Mouse (Mus musculus) midbrain, embryonic 15.5 days (tissue): ENCODE measurements around the gene Rpl36a. TPM values are rescaled to one million over a fixed set of nuclear protein-coding genes. Genes with fewer than 3 reads are reported as not detected.
"Not testable (repeated sequence)": the region's sequence is repeated elsewhere in the genome, so short reads cannot be mapped to it uniquely, and the experiment has no call there.

Experiments used
- ATAC-seq: fragments of 200-750 bp; cut with Nextera tagmentation; replicated peaks from 2 replicates; pipeline ENCODE4 v1.8.0; 2017; ENCODE audit warnings: moderate TSS enrichment
- H3K27ac ChIP-seq: fragments of 300-500 bp; sonication (generic); 2 replicates; pipeline ENCODE4 v1.5.1; 2015; ENCODE audit warnings: mild to moderate bottlenecking, inconsistent platforms
- H3K27me3 ChIP-seq: fragments of 300-500 bp; sonication (generic); replicated peaks from 2 replicates; pipeline ENCODE4 v1.6.1; 2015; ENCODE audit warnings: inconsistent platforms
- H3K36me3 ChIP-seq: fragments of 300-500 bp; sonication (generic); replicated peaks from 2 replicates; pipeline ENCODE4 v1.6.1; 2015; ENCODE audit warnings: inconsistent platforms
- H3K4me1 ChIP-seq: fragments of 300-500 bp; sonication (generic); 2 replicates; pipeline ENCODE4 v1.6.1; 2015; ENCODE audit warnings: inconsistent platforms
- H3K4me2 ChIP-seq: fragments of 300-500 bp; sonication (generic); 2 replicates; pipeline ENCODE4 v1.6.1; 2015; ENCODE audit warnings: inconsistent platforms, mild to moderate bottlenecking, moderate library complexity
- H3K4me3 ChIP-seq: fragments of 300-500 bp; sonication (generic); 2 replicates; pipeline ENCODE4 v1.5.1; 2015; ENCODE audit warnings: mild to moderate bottlenecking, inconsistent platforms
- H3K9ac ChIP-seq: fragments of 300-500 bp; sonication (generic); 2 replicates; pipeline ENCODE4 v1.6.1; 2015; ENCODE audit warnings: mild to moderate bottlenecking, inconsistent platforms
- H3K9me3 ChIP-seq: fragments of 300-500 bp; sonication (generic); 2 replicates; pipeline ENCODE4 v1.6.1; 2016; ENCODE audit warnings: inconsistent platforms
- WGBS: fragments of 180-500 bp; shearing (Covaris S2); methylation state at CpG from one replicate; pipeline ENCODE4 v1.1.7; 2015; ENCODE audit warnings: mixed read lengths; 5-methylcytosine and 5-hydroxymethylcytosine counted together
- polyA plus RNA-seq: library from polyadenylated mRNA; unstranded; fragments of >200 nt; fragmentation: Nextera tagmentation; extraction: Ambion mirVana; gene quantifications from 2 replicates; pipeline ENCODE4 v1.2.1, GENCODE M21; 2015

Rpl36a gene
- polyA plus RNA-seq, result 155 and 158 TPM in 2 replicates

DNA sequence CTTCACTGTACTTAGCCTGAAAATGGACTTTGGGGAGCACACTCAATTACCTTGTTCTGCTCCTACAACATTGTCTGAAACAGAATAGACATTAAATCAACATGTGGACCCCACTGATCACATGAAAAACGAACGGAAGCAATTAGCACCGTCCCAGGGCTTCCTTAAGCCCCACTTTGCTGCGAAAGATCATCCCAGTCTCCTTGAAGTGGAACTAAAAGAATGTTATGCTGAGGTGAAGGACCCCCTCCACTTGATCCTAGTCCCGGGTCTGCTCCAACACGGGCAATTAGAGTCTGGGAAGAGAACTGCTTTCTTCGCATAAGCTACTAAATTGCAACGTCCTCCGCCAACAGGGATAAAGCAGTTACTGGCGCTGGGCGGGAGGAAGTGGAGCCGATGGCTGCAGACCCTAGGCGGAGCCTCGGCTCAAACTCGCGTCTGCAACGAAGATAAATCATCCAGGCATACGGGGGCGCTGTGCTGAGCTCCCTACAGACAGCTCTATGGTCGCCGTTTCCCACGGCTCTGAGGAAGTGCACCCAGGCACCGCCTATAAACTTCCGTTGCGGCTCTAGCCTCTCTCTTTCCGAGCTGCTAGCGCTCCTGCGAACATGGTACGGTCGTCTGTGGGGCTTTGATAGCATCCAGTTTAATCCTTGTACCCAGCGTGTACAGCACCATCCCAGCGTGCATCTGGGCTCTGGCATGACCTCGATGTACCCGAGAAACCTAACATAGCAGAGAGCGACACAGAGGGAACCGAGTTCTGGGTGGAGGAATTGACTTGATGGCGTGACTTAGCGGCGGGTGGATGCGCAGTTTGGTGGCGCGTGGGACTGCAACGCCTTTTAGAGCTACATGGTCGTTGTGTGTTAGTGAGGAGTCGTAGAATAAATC, at the start of gene Rpl36a:
Rpl36a (plus strand) TSS at position 552 of the 900 bp plus-strand sequence.
- H3K36me3 ChIP-seq, result no peaks in the 10 kb centered on the region
- WGBS, result 25% methylated on average over 45 of the region's 45 CpGs
- peak within 1 kb of the TSS; percentile 80 for H3K27ac ChIP-seq
- H3K4me2 ChIP-seq, result peak within 1 kb of the TSS; percentile 54
- H3K9ac ChIP-seq, result peak within 1 kb of the TSS; percentile 52
- peak within 1 kb of the TSS; percentile 48 for H3K4me3 ChIP-seq
- ATAC-seq, result peak; percentile 99
- peaks cover 8% of the 10 kb centered on the region; the same call in 1 of the 2 replicates for H3K4me1 ChIP-seq
- H3K9me3 ChIP-seq, result no peaks in the 10 kb centered on the region
- no peaks in the 10 kb centered on the region for H3K27me3 ChIP-seq

DNA sequence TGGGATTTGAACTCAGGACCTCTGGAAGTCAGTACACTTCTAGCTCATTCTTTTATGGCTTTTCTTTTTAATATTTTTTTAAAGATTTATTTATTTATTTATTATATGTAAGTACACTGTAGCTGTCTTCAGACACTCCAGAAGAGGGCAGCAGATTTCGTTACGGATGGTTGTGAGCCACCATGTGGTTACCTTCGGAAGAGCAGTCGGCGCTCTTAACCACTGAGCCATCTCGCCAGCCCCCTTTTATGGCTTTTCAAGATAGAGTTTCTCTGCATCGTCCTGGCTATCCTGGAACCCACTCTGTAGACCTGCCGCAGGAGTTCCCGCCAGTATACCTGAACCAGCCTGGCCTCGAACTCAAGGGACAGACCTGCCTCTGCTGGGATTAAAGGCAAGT, 45.7 kb upstream of the Rpl36a start:
- H3K27me3 ChIP-seq, ATAC-seq, H3K4me1 ChIP-seq, H3K36me3 ChIP-seq, H3K9me3 ChIP-seq, H3K4me2 ChIP-seq, H3K27ac ChIP-seq, H3K9ac ChIP-seq, H3K4me3 ChIP-seq: not testable (repeated sequence)
- 90% methylated on average over 10 of the region's 10 CpGs for WGBS

DNA sequence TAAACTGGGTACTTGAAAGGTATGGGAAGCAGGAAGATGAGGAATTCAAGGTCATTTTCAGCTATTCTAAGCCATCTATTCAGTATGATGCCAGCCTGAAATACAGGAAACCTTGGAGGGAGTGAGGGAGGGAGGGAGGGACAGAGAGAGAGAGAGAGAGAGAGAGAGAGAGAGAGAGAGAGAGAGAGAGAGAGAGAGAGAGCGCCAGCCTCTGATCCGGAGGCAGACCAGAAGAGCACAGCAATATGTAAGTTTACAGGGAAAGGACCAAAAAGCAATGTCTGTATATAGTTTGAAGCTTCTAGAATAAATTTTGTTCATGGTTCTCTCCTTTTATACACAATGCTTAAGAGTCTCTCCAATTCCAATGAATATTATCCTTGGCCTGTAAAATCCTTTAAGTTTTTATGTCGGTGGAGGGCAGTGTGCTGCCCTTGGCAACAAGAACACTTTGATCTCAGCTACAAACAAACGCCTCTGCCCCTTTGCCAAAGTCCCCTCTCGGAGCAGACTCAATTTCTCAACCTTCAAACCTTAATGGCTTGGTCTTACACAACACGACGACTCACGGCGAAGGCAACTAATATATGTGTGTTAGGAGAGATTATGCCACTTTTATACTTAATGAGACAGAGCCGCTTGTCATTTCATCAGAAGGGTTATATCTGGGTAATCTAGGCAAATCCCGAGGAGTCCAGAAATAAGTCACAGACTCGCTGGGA, 44.9 kb upstream of the Rpl36a start:
- 32% methylated on average over 12 of the region's 12 CpGs for WGBS
- H3K27me3 ChIP-seq, result no peaks in the 10 kb centered on the region
- no peaks in the 10 kb centered on the region for H3K4me1 ChIP-seq
- peak overlapping the region; percentile 52 for H3K4me3 ChIP-seq
- peak overlapping the region; percentile 68 for H3K4me2 ChIP-seq
- H3K36me3 ChIP-seq, result no peaks in the 10 kb centered on the region
- peak; percentile 16 for ATAC-seq
- H3K27ac ChIP-seq, result no peak overlapping the region
- H3K9ac ChIP-seq, result peak overlapping the region; percentile 40; the same call in 1 of the 2 replicates
- H3K9me3 ChIP-seq, result no peaks in the 10 kb centered on the region

DNA sequence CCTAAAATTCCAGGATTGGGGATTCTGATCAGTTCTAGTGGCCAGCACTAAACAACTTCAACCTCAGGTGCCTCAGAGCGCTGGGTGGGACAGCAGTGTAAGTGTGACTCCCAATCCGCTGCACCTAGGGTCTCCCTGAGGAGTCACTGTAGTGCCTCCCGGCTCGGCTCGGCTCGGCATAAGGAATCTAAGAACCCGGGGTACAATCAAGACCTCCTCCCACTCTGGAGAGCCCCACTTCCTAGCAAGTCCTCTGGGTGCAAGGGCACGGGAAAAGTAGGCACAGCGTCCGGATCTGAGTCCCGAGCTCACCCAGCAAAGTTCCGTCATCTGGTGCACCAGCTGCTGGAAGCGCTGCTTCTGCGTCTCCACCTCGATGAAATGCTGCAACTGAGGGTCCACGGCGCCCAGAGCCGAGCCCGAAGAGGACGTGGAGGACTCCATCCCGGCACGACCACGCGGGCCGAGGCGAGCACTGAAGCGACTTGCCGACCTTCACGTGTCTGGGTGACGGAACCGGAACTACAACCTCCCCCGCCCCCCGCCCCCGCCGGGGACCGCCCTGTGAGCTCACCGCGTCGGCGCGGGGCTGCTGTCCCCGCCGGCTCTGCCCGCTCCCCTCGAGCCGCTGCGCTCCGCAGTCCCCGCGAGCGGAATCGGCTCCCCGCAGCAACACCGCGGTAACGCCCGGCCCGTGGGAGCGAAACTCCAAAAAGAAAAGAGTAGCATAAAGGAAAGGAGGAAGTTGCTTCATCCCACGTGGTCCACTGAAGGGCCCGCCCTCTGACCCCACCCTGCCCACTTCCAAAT, 44.1 kb upstream of the Rpl36a start, which contains the start of gene Timm8a1:
Timm8a1 (minus strand) TSS at position 721 of the 810 bp plus-strand sequence.
- no peaks in the 10 kb centered on the region for H3K36me3 ChIP-seq
- peak within 1 kb of the TSS; percentile 52 for H3K4me3 ChIP-seq
- H3K4me1 ChIP-seq, result no peaks in the 10 kb centered on the region
- peak; percentile 97 for ATAC-seq
- no peaks in the 10 kb centered on the region for H3K9me3 ChIP-seq
- H3K27me3 ChIP-seq, result no peaks in the 10 kb centered on the region
- WGBS, result 30% methylated on average over 46 of the region's 61 CpGs
- peak within 1 kb of the TSS; percentile 63; the same call in 1 of the 2 replicates for H3K27ac ChIP-seq
- peak within 1 kb of the TSS; percentile 45 for H3K9ac ChIP-seq
- peak within 1 kb of the TSS; percentile 68 for H3K4me2 ChIP-seq

DNA sequence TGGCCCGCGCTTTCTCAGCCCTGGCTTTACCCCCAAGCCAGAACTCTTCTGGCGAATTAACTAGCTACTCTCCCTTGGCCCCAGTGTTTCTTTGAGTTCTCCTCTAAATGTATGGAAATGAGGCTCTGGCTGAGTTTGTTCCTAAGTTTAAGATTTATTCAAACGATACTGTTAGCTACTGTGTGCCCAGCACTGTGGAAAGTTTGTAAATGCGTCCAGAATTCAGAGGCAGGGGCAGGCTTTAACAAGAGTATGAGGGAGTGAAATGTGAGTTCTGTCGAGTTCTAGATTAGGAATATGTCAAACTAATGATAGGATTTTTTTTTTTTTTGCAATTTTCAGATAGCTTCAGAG, 43.5 kb upstream of the Rpl36a start:
- no peak overlapping the region for H3K27ac ChIP-seq
- no peak; the same call in 1 of the 2 replicates for ATAC-seq
- 23% methylated on average over 6 of the region's 6 CpGs for WGBS

DNA sequence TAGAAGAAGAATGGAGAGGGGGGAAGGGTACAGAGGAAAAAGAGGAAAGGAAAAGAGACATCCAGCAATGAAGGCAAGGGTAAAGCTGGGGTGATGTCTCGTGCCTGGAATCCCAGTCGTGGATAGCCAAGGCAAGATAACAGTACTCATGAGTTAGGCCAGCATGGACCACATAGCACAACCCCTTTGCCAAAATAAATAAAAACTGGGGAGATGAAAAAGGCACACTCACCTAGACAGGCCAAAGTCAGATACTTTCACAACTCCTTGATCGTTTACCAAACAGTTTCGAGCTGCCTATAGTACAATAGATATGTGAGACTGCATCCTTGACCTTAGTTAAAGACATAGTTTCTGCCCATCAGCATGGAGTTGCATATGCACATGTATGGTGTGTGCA, 38.1 kb upstream of the Rpl36a start:
- H3K4me2 ChIP-seq, result no peak overlapping the region
- no peak overlapping the region for H3K27ac ChIP-seq
- no peak overlapping the region for H3K9ac ChIP-seq
- no peaks in the 10 kb centered on the region for H3K4me1 ChIP-seq
- no peaks in the 10 kb centered on the region for H3K36me3 ChIP-seq
- H3K4me3 ChIP-seq, result no peak overlapping the region
- H3K27me3 ChIP-seq, result no peaks in the 10 kb centered on the region
- WGBS, result 89% methylated on average over 4 of the region's 4 CpGs
- ATAC-seq, result no peak
- H3K9me3 ChIP-seq, result no peaks in the 10 kb centered on the region

More for the DNA sequence above, 43.5 kb upstream of the Rpl36a start:
- Histone ChIP-seq H3K9me3 (no peaks in the 10 kb centered on the region), H3K4me3 (peak overlapping the region; percentile 52), H3K27me3 (no peaks in the 10 kb centered on the region), H3K36me3 (no peaks in the 10 kb centered on the region), H3K9ac (peak overlapping the region; percentile 45; the same call in 1 of the 2 replicates), H3K4me2 (peak overlapping the region; percentile 68), H3K4me1 (no peaks in the 10 kb centered on the region)

DNA sequence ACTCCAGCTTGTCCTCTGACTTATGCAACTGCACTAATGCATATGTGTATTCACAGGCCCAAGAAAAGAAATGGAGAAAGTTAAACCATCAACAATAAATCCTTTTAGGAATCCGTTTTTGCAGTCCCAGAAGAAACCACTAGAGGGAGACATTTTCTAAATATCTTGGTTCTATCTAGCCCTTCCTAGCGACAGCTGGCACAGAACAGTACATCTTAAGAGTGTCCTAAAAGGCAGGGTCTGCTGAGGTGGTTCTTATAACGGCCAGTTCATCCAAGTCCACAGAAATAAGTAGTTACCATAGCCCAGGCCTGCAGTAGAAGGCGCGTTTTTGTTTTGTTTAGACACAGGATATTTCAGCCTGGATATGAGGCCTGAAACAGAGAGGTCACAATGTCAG, 34.6 kb upstream of the Rpl36a start:
- Histone ChIP-seq H3K9me3 (no peaks in the 10 kb centered on the region), H3K27ac (no peak overlapping the region), H3K9ac (no peak overlapping the region), H3K4me1 (no peaks in the 10 kb centered on the region), H3K36me3 (no peaks in the 10 kb centered on the region), H3K4me2 (no peak overlapping the region), H3K27me3 (no peaks in the 10 kb centered on the region), H3K4me3 (no peak overlapping the region)
- WGBS, result 20% methylated on average over 5 of the region's 5 CpGs
- ATAC-seq, result no peak

DNA sequence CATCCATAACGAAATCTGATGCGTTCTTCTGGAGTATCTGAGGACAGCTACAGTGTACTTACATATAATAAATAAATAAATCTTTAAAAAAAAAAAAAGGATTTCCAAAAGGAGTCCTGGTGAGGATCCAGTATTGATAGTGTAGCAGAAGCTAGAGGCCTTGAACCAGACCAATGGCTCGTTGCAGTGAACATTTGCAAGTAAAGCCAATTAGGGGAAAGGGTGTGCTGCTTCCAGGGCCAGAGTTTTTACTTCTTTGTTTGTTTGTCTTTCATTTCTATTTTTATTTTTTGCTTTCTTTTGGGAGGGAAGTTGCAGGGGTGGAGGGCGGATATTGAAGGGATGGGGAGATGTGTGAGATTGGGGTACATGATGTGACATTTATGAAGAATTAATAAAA, 32.1 kb upstream of the Rpl36a start:
- no peak overlapping the region for H3K27ac ChIP-seq
- no peak overlapping the region for H3K4me3 ChIP-seq
- no peaks in the 10 kb centered on the region for H3K36me3 ChIP-seq
- ATAC-seq, result no peak
- H3K27me3 ChIP-seq, result no peaks in the 10 kb centered on the region
- no peak overlapping the region for H3K4me2 ChIP-seq
- no peak overlapping the region for H3K9ac ChIP-seq
- H3K4me1 ChIP-seq, result no peaks in the 10 kb centered on the region
- H3K9me3 ChIP-seq, result no peaks in the 10 kb centered on the region
- 87% methylated on average over 4 of the region's 4 CpGs for WGBS

DNA sequence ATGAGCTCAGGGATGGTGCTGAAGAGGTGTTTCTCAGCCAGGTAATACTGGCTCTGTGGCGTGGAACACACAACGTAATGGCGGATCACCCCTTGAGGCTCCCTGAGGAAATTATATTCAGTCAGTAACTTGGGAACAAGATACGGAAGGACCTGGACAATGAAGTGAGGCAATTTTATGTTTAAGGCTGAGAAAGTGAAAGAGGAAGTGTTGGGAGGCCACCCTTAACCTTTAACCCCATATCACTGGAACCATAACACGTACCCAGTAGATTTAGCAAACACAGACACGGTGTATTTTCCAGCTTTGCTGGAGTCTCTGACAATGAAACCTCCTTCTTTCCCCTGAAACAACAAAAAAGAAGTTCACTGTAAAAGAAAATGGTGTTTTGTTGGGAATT, 31.0 kb upstream of the Rpl36a start:
- no peak overlapping the region for H3K9ac ChIP-seq
- no peak for ATAC-seq
- no peaks in the 10 kb centered on the region for H3K27me3 ChIP-seq

DNA sequence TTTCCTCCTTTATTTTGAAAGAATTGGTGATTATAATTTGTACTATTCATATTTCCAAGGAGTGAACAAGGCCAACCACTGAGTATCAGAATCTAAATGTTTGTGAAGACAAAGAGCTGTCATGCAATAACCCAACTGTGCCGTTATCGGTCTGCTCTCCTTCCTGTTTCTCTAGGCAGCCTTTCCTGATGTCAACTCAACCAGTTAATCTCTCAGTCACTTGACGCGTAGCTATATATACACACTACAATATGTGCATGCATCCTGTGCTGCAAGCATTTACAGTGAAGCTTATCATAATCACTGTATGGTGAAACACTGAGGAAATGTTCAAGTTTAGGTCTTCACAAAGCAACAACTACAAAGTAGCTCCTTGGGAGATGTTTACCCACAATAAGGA, 21.1 kb upstream of the Rpl36a start:
- WGBS, result 88% methylated on average over 4 of the region's 4 CpGs
- no peak for ATAC-seq
- Histone ChIP-seq H3K27ac (no peak overlapping the region), H3K9me3 (no peaks in the 10 kb centered on the region), H3K4me3 (no peak overlapping the region), H3K36me3 (no peaks in the 10 kb centered on the region), H3K27me3 (no peaks in the 10 kb centered on the region), H3K9ac (no peak overlapping the region), H3K4me2 (no peak overlapping the region), H3K4me1 (no peaks in the 10 kb centered on the region)

More for the DNA sequence above, 31.0 kb upstream of the Rpl36a start:
- Histone ChIP-seq H3K4me2 (no peak overlapping the region), H3K4me1 (no peaks in the 10 kb centered on the region), H3K9me3 (no peaks in the 10 kb centered on the region), H3K27ac (no peak overlapping the region), H3K36me3 (no peaks in the 10 kb centered on the region), H3K4me3 (no peak overlapping the region)
- WGBS, result 83% methylated on average over 6 of the region's 6 CpGs

DNA sequence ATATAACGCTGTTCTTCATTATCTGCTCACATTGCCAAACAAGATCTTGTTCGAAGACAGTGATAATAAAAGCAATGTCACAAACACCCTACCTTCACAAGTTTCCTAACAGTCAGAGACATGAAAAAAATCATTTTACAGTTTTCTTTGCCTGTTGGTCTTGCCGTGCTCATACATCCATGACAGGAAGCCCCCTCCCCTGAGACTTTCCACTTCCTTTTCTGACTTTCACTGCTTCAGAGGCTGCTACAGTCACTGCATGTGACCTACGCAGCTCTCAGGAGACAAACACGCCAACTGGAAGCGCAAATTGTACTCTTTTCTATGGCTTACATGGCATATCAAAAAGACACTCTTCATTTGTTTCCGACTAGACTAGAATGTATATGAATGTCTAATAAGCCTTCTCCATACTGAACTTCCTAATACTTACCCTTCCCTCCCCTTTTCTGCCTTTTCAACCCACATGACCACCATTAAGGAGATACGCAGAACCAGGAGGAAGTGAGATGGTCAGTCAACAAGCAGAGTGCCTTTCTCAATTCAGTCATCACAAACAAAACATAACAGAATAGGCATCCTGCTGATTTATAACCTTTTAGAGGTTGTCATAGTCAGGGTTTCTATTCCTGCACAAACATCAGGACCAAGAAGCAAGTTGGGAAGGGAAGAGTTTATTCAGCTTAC, 18.8 kb upstream of the Rpl36a start:
- Histone ChIP-seq H3K9ac (no peak overlapping the region), H3K4me1 (no peaks in the 10 kb centered on the region), H3K4me2 (no peak overlapping the region), H3K9me3 (no peaks in the 10 kb centered on the region), H3K27me3 (no peaks in the 10 kb centered on the region), H3K36me3 (no peaks in the 10 kb centered on the region), H3K27ac (no peak overlapping the region), H3K4me3 (no peak overlapping the region)
- no peak for ATAC-seq
- whole genome bisulfite sequencing, result 86% methylated on average over 8 of the region's 8 CpGs
